Mouse (Mus musculus) CH12.LX (cell line): ENCODE data around the gene Taar7b.

Experiments
- CTCF ChIP-seq, 2 experiments: IDR thresholded peaks in 1 of 2; conservative IDR thresholded peaks in 1 of 2; 2 replicates each; pipeline ENCODE4 v1.5.1; 2011 to 2012; ENCODE audit warnings: low read depth in 2 of 2, low read length in 2 of 2, improper control_type of control experiment in 1 of 2, inconsistent platforms in 1 of 2, mild to moderate bottlenecking in 1 of 2, moderate library complexity in 1 of 2
- EP300 ChIP-seq: IDR thresholded peaks from 2 replicates; pipeline ENCODE4 v1.6.1; 2011; ENCODE audit warnings: low read length, improper control_type of control experiment
- JUN ChIP-seq: IDR thresholded peaks from 2 replicates; pipeline ENCODE4 v1.6.1; 2011; ENCODE audit warnings: low read depth, mild to moderate bottlenecking, low read length, improper control_type of control experiment, moderate library complexity; ENCODE audit not compliant: insufficient read depth
- POLR2A ChIP-seq: IDR thresholded peaks from 2 replicates; pipeline ENCODE4 v1.6.1; 2011; ENCODE audit warnings: low read depth, mild to moderate bottlenecking, improper control_type of control experiment, low read length
- POLR2AphosphoS2 ChIP-seq: IDR thresholded peaks from 2 replicates; pipeline ENCODE4 v1.6.1; 2011; ENCODE audit warnings: low read depth, low read length, improper control_type of control experiment
- ZNF384 ChIP-seq: IDR thresholded peaks from 2 replicates; pipeline ENCODE4 v1.6.1; 2012; ENCODE audit warnings: low read depth, low read length, improper control_type of control experiment, inconsistent platforms

- TF ChIP-seq POLR2AphosphoS2 (no peak), ZNF384 (no peak), EP300 (no peak), POLR2A (no peak), JUN (no peak), CTCF (conservative IDR thresholded peaks at IDR 0.05 in 1 of 2, IDR thresholded peaks at IDR 0.05 in 1 of 2; ENCODE audit: low read depth in 2 of 2, low read length in 2 of 2) (no peak)
Measured at GRCm38 (mm10) chr10:24049210-24049609, 49.5 kb downstream of the Taar7b start, which contains the start of gene Taar7f.
